Mouse (Mus musculus) ES-E14 (cell line): ENCODE results near the gene Spg7.

Source experiments
- CHD2 ChIP-seq: IDR thresholded peaks from 2 replicates; pipeline ENCODE4 v1.6.1; 2014; ENCODE audit warnings: mild to moderate bottlenecking, low read depth, low read length, inconsistent platforms
- HCFC1 ChIP-seq: IDR thresholded peaks from 2 replicates; pipeline ENCODE4 v1.6.1; 2012; ENCODE audit warnings: low read length, inconsistent platforms, borderline replicate concordance; ENCODE audit not compliant: insufficient read depth
- MAFK ChIP-seq: IDR thresholded peaks from 2 replicates; pipeline ENCODE4 v1.6.1; 2014; ENCODE audit warnings: mild to moderate bottlenecking, low read depth, low read length, inconsistent platforms; ENCODE audit not compliant: insufficient read depth
- ZC3H11A ChIP-seq: IDR thresholded peaks from 2 replicates; pipeline ENCODE4 v1.6.1; 2012; ENCODE audit warnings: low read depth, mild to moderate bottlenecking, inconsistent platforms, low read length, borderline replicate concordance
- ZNF384 ChIP-seq: IDR thresholded peaks from 2 replicates; pipeline ENCODE4 v1.6.1; 2012; ENCODE audit warnings: low read depth, low read length, inconsistent platforms

DNA sequence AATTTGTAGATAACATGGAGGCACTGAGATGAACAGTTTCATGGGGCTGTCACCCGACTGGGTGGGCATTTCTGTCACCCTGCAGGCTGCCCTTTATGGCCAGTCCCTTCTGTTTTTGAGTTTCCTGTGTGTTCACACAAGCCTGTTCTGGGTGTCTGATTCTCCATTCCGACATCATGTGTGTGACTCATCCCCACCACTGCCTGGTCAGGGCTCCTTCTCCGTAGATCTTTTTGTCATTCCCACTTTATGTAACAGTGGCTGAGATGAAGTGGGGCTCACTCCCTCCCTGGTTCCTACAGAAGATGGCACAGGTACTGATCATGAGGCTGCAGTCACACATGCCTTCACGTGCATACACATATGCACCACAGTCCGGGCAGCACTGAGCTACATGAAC is 59.9 kb downstream of the Spg7 start:
- no peak for TF ChIP-seq ZC3H11A
- no peak for TF ChIP-seq MAFK
- no peak for TF ChIP-seq CHD2
- TF ChIP-seq ZNF384 = no peak
- TF ChIP-seq HCFC1 = no peak
